Mouse (Mus musculus): ENCODE measurements around the gene Gm8926.
"Not testable (repeated sequence)": the region's sequence is repeated elsewhere in the genome, so short reads cannot be mapped to it uniquely, and the experiment has no call there.

Gene Gm8926

DNA sequence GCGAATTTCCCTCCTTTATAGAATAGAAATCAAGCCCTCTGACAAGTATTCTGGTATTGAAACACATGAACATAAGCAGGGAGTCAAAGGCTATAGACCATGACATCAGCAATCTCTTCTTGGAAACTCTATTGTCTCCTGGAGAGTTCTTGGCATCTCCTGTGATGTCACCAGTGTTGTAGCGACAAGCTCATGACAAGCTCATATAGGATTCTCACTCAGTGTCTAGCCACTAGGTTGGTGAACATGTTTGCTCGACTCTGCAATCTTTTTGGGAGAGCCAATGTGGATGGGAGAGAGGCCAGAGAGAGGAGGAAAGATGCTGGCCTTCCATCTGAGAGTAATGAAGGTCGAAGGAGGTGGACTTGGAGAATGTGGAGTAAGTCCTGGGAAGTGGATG is at the start of gene Gm8926:
Gene Gm8926 (plus strand): TSS at position 301 of the 400 bp plus-strand sequence.
- DNase-seq (ENCODE audit: low read depth), result not testable (repeated sequence)

All from NIH3T3 (cell line).